Mouse (Mus musculus) brain, embryonic 18.5 days (tissue): ENCODE data around the gene Rpp25l.

Source experiments
- DNase-seq: peaks from one replicate; pipeline ENCODE4 v3.0.0-alpha.2; 2012; ENCODE audit warnings: low read depth, low spot score

Gene Rpp25l

DNA sequence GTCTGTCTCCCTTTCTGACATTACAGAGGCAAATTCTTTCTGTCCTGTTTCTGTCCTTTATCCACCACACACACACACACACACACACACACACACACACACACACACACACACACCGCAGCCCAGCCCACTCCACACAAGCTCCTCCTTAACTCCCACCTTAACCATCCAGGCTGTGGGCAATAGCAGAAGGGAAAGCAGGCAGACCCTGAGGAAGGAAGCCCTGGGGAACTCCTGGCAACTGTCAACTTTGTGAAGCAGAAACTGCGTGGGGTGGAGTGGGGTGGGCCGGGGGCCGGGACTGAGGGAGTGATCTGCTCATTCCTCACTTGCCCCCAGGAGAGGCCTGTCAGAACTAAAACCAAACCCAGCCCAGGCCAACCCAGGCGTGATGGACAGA lies 41.8 kb downstream of the Rpp25l start:
- no peak for DNase-seq

DNA sequence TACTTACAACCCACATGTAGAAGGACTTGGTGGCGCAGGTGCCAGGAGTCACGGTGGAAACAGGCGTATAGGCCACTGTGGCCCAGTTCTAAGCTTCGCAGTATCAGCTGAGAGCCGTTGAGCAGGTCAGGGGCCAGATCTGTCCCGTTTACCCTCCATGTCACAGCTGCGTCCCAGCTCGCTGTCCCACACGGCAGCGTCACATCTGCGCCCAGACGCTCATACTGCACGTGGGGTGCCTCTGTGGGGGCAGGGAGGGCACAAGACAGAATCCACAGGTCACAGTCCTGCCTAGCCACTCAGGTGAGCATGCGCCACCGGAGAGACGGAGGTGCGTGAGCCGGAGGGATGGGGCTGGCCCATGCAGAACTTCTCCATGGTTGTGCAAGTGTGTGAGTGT lies 42.5 kb downstream of the Rpp25l start:
- DNase-seq = no peak

DNA sequence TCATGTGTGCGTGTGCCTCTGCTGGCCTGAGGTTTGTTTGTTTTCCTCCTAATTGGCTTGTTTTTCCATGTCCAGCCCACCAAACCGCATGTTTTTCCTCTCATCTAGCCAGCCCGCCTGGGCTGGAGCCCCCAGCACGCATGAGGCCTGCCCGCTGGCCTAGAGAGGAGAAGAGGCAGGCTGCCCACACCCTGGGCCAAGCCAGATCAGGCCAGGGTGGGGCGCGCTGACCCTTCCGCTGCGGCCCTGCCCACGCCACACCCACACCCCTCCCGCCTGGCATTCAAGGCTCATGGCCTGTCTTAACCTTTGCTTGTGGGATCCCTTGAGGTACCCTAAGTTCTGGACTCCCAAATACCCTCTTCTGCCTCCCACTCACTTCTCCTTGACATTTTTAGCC lies 46.7 kb downstream of the Rpp25l start:
- no peak for DNase-seq

DNA sequence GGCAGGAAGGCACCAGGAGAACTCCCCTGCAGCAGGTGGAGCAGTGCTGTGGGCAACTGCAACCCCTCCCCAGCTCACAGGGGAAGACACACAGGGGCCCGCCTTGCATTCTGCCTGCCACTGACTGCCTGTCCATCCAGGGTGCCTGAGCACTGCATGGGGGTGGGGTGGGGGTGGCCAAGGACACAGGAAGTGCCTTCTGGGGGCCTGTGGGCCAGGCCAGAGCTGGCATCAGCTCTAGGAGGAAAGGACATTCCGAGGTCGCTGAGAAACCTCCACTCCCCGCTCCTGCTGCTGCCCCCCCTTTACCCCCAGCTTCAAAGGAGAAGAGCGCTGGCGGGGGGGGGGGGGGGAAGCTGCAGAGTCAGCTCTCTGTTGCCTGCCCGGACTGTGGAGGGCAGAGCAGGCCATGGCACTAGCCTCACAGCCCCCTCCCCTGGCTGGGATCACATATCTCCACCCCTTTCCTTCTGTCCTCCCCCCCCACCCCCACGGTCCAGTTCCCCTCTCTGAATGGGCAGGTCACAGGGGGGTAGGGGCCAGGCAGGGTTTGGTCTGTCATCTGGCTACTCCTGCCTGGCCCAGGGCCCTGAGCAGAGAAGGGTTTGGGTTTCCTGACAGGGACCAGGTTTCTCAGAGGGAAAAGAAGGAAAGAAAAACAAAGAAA lies 48.2 kb downstream of the Rpp25l start:
- DNase-seq = no peak

DNA sequence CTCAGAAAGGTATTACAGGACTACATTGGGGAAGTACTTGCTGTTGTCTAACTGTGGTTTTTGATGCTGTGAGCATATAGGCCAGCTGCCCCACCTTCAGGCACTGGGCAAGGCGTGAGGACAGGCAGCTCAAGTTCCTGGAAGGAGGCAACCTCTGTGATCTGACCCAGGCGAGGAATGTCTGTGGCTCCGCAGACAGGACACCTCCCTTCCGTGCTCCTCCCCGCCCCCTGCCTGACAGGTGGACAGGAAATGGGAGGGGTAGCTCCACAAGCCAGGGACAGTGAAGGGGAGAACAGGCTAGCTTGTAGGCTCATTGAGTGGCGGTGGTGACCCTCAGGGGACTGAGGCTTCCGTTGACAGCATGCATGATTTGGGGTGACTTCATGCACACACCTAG lies 48.8 kb downstream of the Rpp25l start:
- no peak for DNase-seq

DNA sequence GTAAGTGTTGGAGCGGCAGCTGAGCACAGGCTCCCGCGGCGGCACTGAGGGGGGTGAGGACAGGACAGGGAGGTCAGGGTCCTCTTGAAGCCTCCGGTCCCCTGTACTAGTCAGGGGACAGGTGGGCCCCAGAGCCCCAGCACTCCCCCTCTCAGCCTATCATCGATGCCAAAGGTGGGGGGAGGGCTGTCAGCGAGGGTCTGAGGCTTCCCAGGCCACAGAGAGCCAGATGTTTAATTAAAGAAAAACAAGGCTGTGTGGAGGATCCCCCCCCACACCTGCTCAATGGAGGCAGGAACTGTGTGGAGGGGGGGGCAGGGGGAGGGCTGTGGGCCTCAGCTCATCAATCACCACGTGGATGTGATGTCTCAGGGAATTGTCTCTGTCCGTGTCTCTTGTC lies 49.7 kb downstream of the Rpp25l start:
- DNase-seq = no peak

DNA sequence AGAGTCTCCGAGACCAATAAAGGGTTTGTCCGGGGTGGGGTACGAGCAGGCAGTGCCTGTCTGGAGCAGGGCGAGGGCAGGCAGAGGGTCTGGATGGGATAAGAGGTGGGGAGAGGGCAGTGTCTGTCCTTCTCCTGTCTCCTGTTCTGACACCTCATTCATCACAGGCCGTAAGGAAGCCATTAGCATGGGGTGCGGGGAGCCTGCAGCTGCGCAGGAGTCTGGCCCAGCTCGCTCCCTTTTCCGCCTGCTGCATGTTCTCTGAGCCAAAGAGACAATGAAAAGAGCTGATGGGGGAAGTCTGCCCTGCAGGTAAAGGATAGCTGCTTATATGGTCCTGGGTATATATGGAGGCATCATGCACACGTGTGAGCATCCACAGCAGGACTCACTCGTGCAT lies 50.6 kb downstream of the Rpp25l start:
- no peak for DNase-seq
